Mouse (Mus musculus) intestine, embryonic 15.5 days (tissue): Measurements from ENCODE around the gene Btbd35f10. TPM values are rescaled to one million over a fixed set of nuclear protein-coding genes. Genes with fewer than 3 reads are reported as not detected.
"Not testable (repeated sequence)": the region's sequence is repeated elsewhere in the genome, so short reads cannot be mapped to it uniquely, and the experiment has no call there.

Experiments
- ATAC-seq: fragments of 200-750 bp; cut with Nextera tagmentation; 2 replicates; pipeline ENCODE4 v1.8.0; 2017; ENCODE audit warnings: moderate TSS enrichment, moderate library complexity
- H3K27ac ChIP-seq: fragments of 300-500 bp; sonication (generic); 2 replicates; pipeline ENCODE4 v1.5.1; 2015; ENCODE audit warnings: mild to moderate bottlenecking, inconsistent platforms
- H3K27me3 ChIP-seq: fragments of 300-500 bp; sonication (generic); replicated peaks from 2 replicates; pipeline ENCODE4 v1.6.1; 2015; ENCODE audit warnings: inconsistent platforms
- H3K36me3 ChIP-seq: fragments of 300-500 bp; sonication (generic); 2 replicates; pipeline ENCODE4 v1.6.1; 2015; ENCODE audit warnings: inconsistent platforms
- H3K4me1 ChIP-seq: fragments of 300-500 bp; sonication (generic); replicated peaks from 2 replicates; pipeline ENCODE4 v1.6.1; 2015; ENCODE audit warnings: inconsistent platforms
- H3K4me2 ChIP-seq: fragments of 300-500 bp; sonication (generic); replicated peaks from 2 replicates; pipeline ENCODE4 v1.6.1; 2015; ENCODE audit warnings: mild to moderate bottlenecking, inconsistent platforms
- H3K4me3 ChIP-seq: fragments of 300-500 bp; sonication (generic); replicated peaks from 2 replicates; pipeline ENCODE4 v1.5.1; 2015; ENCODE audit warnings: inconsistent platforms
- H3K9ac ChIP-seq: fragments of 300-500 bp; sonication (generic); 2 replicates; pipeline ENCODE4 v1.6.1; 2015; ENCODE audit warnings: inconsistent platforms
- H3K9me3 ChIP-seq: fragments of 300-500 bp; sonication (generic); 2 replicates; pipeline ENCODE4 v1.6.1; 2016; ENCODE audit warnings: inconsistent platforms
- WGBS: fragments of 180-500 bp; shearing (Covaris S2); methylation state at CpG from one replicate; pipeline ENCODE4 v1.1.7; 2015; 5-methylcytosine and 5-hydroxymethylcytosine counted together
- polyA plus RNA-seq: library from polyadenylated mRNA; unstranded; fragments of >200 nt; fragmentation: Nextera tagmentation; extraction: Ambion mirVana; gene quantifications from 2 replicates; pipeline ENCODE4 v1.2.1, GENCODE M21; 2015

The Btbd35f10 gene
- polyA plus RNA-seq: not detected in 2 replicates

DNA sequence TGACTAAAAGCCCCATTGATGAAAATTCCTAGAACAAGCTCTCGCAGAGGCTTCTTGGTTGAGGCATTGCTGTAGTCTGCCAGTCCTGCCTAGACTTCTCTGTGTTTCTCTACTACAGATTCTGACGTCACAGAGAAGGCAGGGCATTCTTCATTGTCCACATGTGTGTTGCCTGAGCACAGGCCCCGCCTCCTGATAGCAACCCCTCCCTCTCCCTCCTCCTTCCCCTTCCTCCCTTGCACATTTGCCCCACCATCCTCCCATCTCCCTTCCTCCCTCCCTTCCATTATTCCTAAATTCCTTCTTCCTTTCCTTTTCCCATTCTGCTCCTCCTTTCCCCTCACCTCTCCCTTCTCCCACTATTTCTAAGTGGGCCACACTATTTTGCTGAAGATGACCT, at the start of gene Btbd35f10:
Btbd35f10 (minus strand) TSS at position 101 of the 400 bp plus-strand sequence.
- ATAC-seq, H3K27ac ChIP-seq, H3K9ac ChIP-seq, H3K36me3 ChIP-seq, H3K4me3 ChIP-seq, H3K27me3 ChIP-seq, H3K4me2 ChIP-seq, H3K9me3 ChIP-seq, H3K4me1 ChIP-seq: not testable (repeated sequence)
- no CpG with 5 or more reads among the region's 3 CpGs for WGBS

Other genes with a start within 250 kb of the Btbd35f10 start
- not detected in 2 replicates for gene Btbd35f18, start 52.7 kb downstream of the Btbd35f10 start, polyA plus RNA-seq
- not detected in 2 replicates for gene Btbd35f16, start 204.1 kb upstream of the Btbd35f10 start, polyA plus RNA-seq